Mouse (Mus musculus) megakaryocyte, embryonic 14.5 days (primary cell): ENCODE data around the gene Gls.

ENCODE experiments used
- FLI1 ChIP-seq: IDR thresholded peaks from 2 replicates; pipeline ENCODE4 v1.6.1; 2012; ENCODE audit warnings: low read length, inconsistent platforms, mixed read lengths
- GATA1 ChIP-seq: IDR thresholded peaks from 3 replicates; pipeline ENCODE4 v1.6.1; 2012; ENCODE audit warnings: mixed read lengths, low read length, inconsistent platforms, borderline replicate concordance

- TF ChIP-seq GATA1 (no peak), FLI1 (no peak)
These were observed 57.7 kb downstream of the Gls start for GRCm38 (mm10) chr1:52175321-52175720.
